Mouse (Mus musculus): ENCODE results near the gene Gnao1. TPM values are rescaled to one million over a fixed set of nuclear protein-coding genes. Genes with fewer than 3 reads are reported as not detected.
A peak's percentile ranks its signal among the peaks of the same experiment; 100 is the strongest.

Gnao1 gene
- total RNA-seq, 2 experiments from 2014 or later: 1,067 to 1,097 TPM

GRCm38 (mm10) chr8:93840956-93841752 lies 31.4 kb downstream of the Gnao1 start:
- intact Hi-C loops (cut with DNase I): no loop called here
- DNase-seq (ENCODE audit: extremely low spot score in 1 of 2, low spot score in 2 of 2): peak in 1 of 2 experiments; percentile 66

- no peak for DNase-seq (ENCODE audit: extremely low spot score in 1 of 2, low spot score in 2 of 2)
- intact Hi-C loops (cut with DNase I): no loop called here
Observed at GRCm38 (mm10) chr8:93842574-93842973, 32.8 kb downstream of the Gnao1 start.

- intact Hi-C loops (cut with DNase I): no loop called here
- peak in 1 of 2 experiments; percentile 56 for DNase-seq (ENCODE audit: extremely low spot score in 1 of 2, low spot score in 2 of 2)
Observed at GRCm38 (mm10) chr8:93843858-93844502, 34.2 kb downstream of the Gnao1 start.

GRCm38 (mm10) chr8:93845186-93845585 lies 35.4 kb downstream of the Gnao1 start:
- DNase-seq (ENCODE audit: extremely low spot score in 1 of 2, low spot score in 2 of 2): no peak

GRCm38 (mm10) chr8:93852087-93852645 lies 42.4 kb downstream of the Gnao1 start:
- DNase-seq (ENCODE audit: extremely low spot score in 1 of 2, low spot score in 2 of 2): no peak
- intact Hi-C loops (cut with DNase I): no loop called here

More at GRCm38 (mm10) chr8:93845186-93845585, 35.4 kb downstream of the Gnao1 start:
- intact Hi-C loops (cut with DNase I): no loop called here

GRCm38 (mm10) chr8:93852851-93853461 lies 43.2 kb downstream of the Gnao1 start:
- intact Hi-C loops (cut with DNase I): no loop called here

GRCm38 (mm10) chr8:93854676-93855075 lies 44.9 kb downstream of the Gnao1 start:
- no peak for DNase-seq (ENCODE audit: extremely low spot score in 1 of 2, low spot score in 2 of 2)
- intact Hi-C loops (cut with DNase I): no loop called here

More at GRCm38 (mm10) chr8:93852851-93853461, 43.2 kb downstream of the Gnao1 start:
- no peak for DNase-seq (ENCODE audit: extremely low spot score in 1 of 2, low spot score in 2 of 2)

GRCm38 (mm10) chr8:93855272-93855671 lies 45.5 kb downstream of the Gnao1 start:
- intact Hi-C loops (cut with DNase I): no loop called here
- no peak for DNase-seq (ENCODE audit: extremely low spot score in 1 of 2, low spot score in 2 of 2)

GRCm38 (mm10) chr8:93857144-93857543 lies 47.4 kb downstream of the Gnao1 start:
- no peak for DNase-seq (ENCODE audit: extremely low spot score in 1 of 2, low spot score in 2 of 2)
- intact Hi-C loops (cut with DNase I): no loop called here

GRCm38 (mm10) chr8:93858286-93858685 lies 48.5 kb downstream of the Gnao1 start:
- intact Hi-C loops (cut with DNase I): no loop called here
- no peak for DNase-seq (ENCODE audit: extremely low spot score in 1 of 2, low spot score in 2 of 2)

GRCm38 (mm10) chr8:93860020-93860419 lies 50.3 kb downstream of the Gnao1 start:
- no peak for DNase-seq (ENCODE audit: extremely low spot score in 1 of 2, low spot score in 2 of 2)
- intact Hi-C loops (cut with DNase I): no loop called here

GRCm38 (mm10) chr8:93864064-93864463 lies 54.3 kb downstream of the Gnao1 start:
- DNase-seq (ENCODE audit: extremely low spot score in 1 of 2, low spot score in 2 of 2): no peak
- intact Hi-C loops (cut with DNase I): no loop called here

GRCm38 (mm10) chr8:93866271-93866670 lies 56.5 kb downstream of the Gnao1 start:
- DNase-seq (ENCODE audit: extremely low spot score in 1 of 2, low spot score in 2 of 2): no peak

GRCm38 (mm10) chr8:93868486-93869221 lies 58.9 kb downstream of the Gnao1 start:
- intact Hi-C loops (cut with DNase I): no loop called here
- no peak for DNase-seq (ENCODE audit: extremely low spot score in 1 of 2, low spot score in 2 of 2)

More at GRCm38 (mm10) chr8:93866271-93866670, 56.5 kb downstream of the Gnao1 start:
- intact Hi-C loops (cut with DNase I): no loop called here

- intact Hi-C loops (cut with DNase I): no loop called here
- DNase-seq (ENCODE audit: extremely low spot score in 1 of 2, low spot score in 2 of 2): no peak
Observed at GRCm38 (mm10) chr8:93871275-93871674, 61.5 kb downstream of the Gnao1 start.

GRCm38 (mm10) chr8:93878396-93878795 lies 68.6 kb downstream of the Gnao1 start:
- intact Hi-C loops (cut with DNase I): no loop called here
- no peak for DNase-seq (ENCODE audit: extremely low spot score in 1 of 2, low spot score in 2 of 2)

GRCm38 (mm10) chr8:93879966-93880365 lies 70.2 kb downstream of the Gnao1 start:
- no peak for DNase-seq (ENCODE audit: extremely low spot score in 1 of 2, low spot score in 2 of 2)
- intact Hi-C loops (cut with DNase I): no loop called here

- intact Hi-C loops (cut with DNase I): no loop called here
- DNase-seq (ENCODE audit: extremely low spot score in 1 of 2, low spot score in 2 of 2): no peak
Observed at GRCm38 (mm10) chr8:93881381-93881780, 71.6 kb downstream of the Gnao1 start.

GRCm38 (mm10) chr8:93883241-93883640 lies 73.5 kb downstream of the Gnao1 start:
- DNase-seq (ENCODE audit: extremely low spot score in 1 of 2, low spot score in 2 of 2): no peak
- intact Hi-C loops (cut with DNase I): no loop called here

Measured in left cerebral cortex, postnatal 10 days (tissue).